Mouse (Mus musculus): ENCODE results near the gene 4930486L24Rik. TPM values are rescaled to one million over a fixed set of nuclear protein-coding genes. Genes with fewer than 3 reads are reported as not detected.

Gene 4930486L24Rik
- polyA plus RNA-seq, 1 experiment: 0.67 TPM

- no peak overlapping the region for H3K4me3 ChIP-seq (ENCODE audit: low read depth, low read length)
- H3K9me3 ChIP-seq (replicated peaks; ENCODE audit: control insufficient read depth, insufficient read depth, low read length, poor library complexity, severe bottlenecking): no peaks in the 10 kb centered on the region
- no peaks in the 10 kb centered on the region for H3K27me3 ChIP-seq (ENCODE audit: control insufficient read depth, insufficient read depth, low read length, poor library complexity, severe bottlenecking)
- H3K4me1 ChIP-seq (ENCODE audit: control insufficient read depth, insufficient read depth, low read length): no peaks in the 10 kb centered on the region
- H3K9ac ChIP-seq (ENCODE audit: low read depth, poor library complexity, severe bottlenecking): no peak overlapping the region
- TF ChIP-seq EP300 (IDR thresholded peaks at IDR 0.05; ENCODE audit: insufficient read depth, low read depth, low read length) (no peak), POLR2A (IDR thresholded peaks at IDR 0.05; ENCODE audit: insufficient read depth, low read length) (no peak), CTCF (IDR thresholded peaks at IDR 0.05; ENCODE audit: low read depth, low read length) (no peak)
- H3K36me3 ChIP-seq (ENCODE audit: control insufficient read depth, insufficient read depth, low read length, poor library complexity, severe bottlenecking): no peaks in the 10 kb centered on the region
- no peak overlapping the region for H3K27ac ChIP-seq (ENCODE audit: insufficient read depth, low read length)
Measured at GRCm38 (mm10) chr13:60848241-60849120, 15.8 kb downstream of the 4930486L24Rik start.

DNA sequence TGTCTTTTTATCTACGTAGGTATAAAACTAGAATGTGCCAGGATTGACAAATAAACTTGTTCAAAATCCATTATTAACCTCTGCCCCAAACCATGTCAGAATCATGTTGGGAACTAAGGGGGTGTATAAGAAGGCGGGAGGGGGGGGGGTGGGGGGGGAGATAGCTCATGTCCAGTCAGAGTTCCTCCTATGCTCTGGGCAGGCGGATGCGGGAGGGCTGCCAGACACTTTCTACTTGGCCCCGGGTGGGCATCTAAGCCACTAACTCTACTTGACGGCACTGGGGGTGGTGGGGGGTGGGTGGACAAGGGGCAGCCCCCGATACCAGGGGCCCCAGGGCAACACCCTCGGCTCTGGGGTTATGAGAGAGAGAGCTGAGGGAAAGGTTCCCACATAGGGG lies 21.1 kb downstream of the 4930486L24Rik start:
- Histone ChIP-seq H3K4me1 (ENCODE audit: control insufficient read depth, insufficient read depth, low read length) (no peaks in the 10 kb centered on the region), H3K4me3 (ENCODE audit: low read depth, low read length) (no peak overlapping the region)

GRCm38 (mm10) chr13:60842703-60843102 lies 21.6 kb downstream of the 4930486L24Rik start:
- no peaks in the 10 kb centered on the region for H3K4me1 ChIP-seq (ENCODE audit: control insufficient read depth, insufficient read depth, low read length)
- no peaks in the 10 kb centered on the region for H3K9me3 ChIP-seq (replicated peaks; ENCODE audit: control insufficient read depth, insufficient read depth, low read length, poor library complexity, severe bottlenecking)
- no peak overlapping the region for H3K4me3 ChIP-seq (ENCODE audit: low read depth, low read length)
- no peak overlapping the region for H3K27ac ChIP-seq (ENCODE audit: insufficient read depth, low read length)
- TF ChIP-seq CTCF (IDR thresholded peaks at IDR 0.05; ENCODE audit: low read depth, low read length) (no peak), EP300 (IDR thresholded peaks at IDR 0.05; ENCODE audit: insufficient read depth, low read depth, low read length) (no peak), POLR2A (IDR thresholded peaks at IDR 0.05; ENCODE audit: insufficient read depth, low read length) (no peak)
- no peaks in the 10 kb centered on the region for H3K36me3 ChIP-seq (ENCODE audit: control insufficient read depth, insufficient read depth, low read length, poor library complexity, severe bottlenecking)
- no peak overlapping the region for H3K9ac ChIP-seq (ENCODE audit: low read depth, poor library complexity, severe bottlenecking)
- H3K27me3 ChIP-seq (ENCODE audit: control insufficient read depth, insufficient read depth, low read length, poor library complexity, severe bottlenecking): no peaks in the 10 kb centered on the region

More for the DNA sequence above, 21.1 kb downstream of the 4930486L24Rik start:
- Histone ChIP-seq H3K36me3 (ENCODE audit: control insufficient read depth, insufficient read depth, low read length, poor library complexity, severe bottlenecking) (no peaks in the 10 kb centered on the region), H3K27me3 (ENCODE audit: control insufficient read depth, insufficient read depth, low read length, poor library complexity, severe bottlenecking) (no peaks in the 10 kb centered on the region), H3K27ac (ENCODE audit: insufficient read depth, low read length) (no peak overlapping the region), H3K9ac (ENCODE audit: low read depth, poor library complexity, severe bottlenecking) (no peak overlapping the region), H3K9me3 (replicated peaks; ENCODE audit: control insufficient read depth, insufficient read depth, low read length, poor library complexity, severe bottlenecking) (no peaks in the 10 kb centered on the region)
- TF ChIP-seq POLR2A (IDR thresholded peaks at IDR 0.05; ENCODE audit: insufficient read depth, low read length) (no peak), CTCF (IDR thresholded peaks at IDR 0.05; ENCODE audit: low read depth, low read length) (no peak), EP300 (IDR thresholded peaks at IDR 0.05; ENCODE audit: insufficient read depth, low read depth, low read length) (no peak)

- Histone ChIP-seq H3K36me3 (ENCODE audit: control insufficient read depth, insufficient read depth, low read length, poor library complexity, severe bottlenecking) (no peaks in the 10 kb centered on the region), H3K4me1 (ENCODE audit: control insufficient read depth, insufficient read depth, low read length) (no peaks in the 10 kb centered on the region), H3K4me3 (ENCODE audit: low read depth, low read length) (no peak overlapping the region), H3K9ac (ENCODE audit: low read depth, poor library complexity, severe bottlenecking) (no peak overlapping the region), H3K27me3 (ENCODE audit: control insufficient read depth, insufficient read depth, low read length, poor library complexity, severe bottlenecking) (no peaks in the 10 kb centered on the region), H3K27ac (ENCODE audit: insufficient read depth, low read length) (no peak overlapping the region), H3K9me3 (replicated peaks; ENCODE audit: control insufficient read depth, insufficient read depth, low read length, poor library complexity, severe bottlenecking) (no peaks in the 10 kb centered on the region)
- TF ChIP-seq POLR2A (IDR thresholded peaks at IDR 0.05; ENCODE audit: insufficient read depth, low read length) (no peak), CTCF (IDR thresholded peaks at IDR 0.05; ENCODE audit: low read depth, low read length) (no peak), EP300 (IDR thresholded peaks at IDR 0.05; ENCODE audit: insufficient read depth, low read depth, low read length) (no peak)
Measured at GRCm38 (mm10) chr13:60839353-60839902, 24.8 kb downstream of the 4930486L24Rik start.

- no peaks in the 10 kb centered on the region for H3K4me1 ChIP-seq (ENCODE audit: control insufficient read depth, insufficient read depth, low read length)
- no peak overlapping the region for H3K4me3 ChIP-seq (ENCODE audit: low read depth, low read length)
- H3K9me3 ChIP-seq (replicated peaks; ENCODE audit: control insufficient read depth, insufficient read depth, low read length, poor library complexity, severe bottlenecking): no peaks in the 10 kb centered on the region
- H3K27ac ChIP-seq (ENCODE audit: insufficient read depth, low read length): no peak overlapping the region
- H3K36me3 ChIP-seq (ENCODE audit: control insufficient read depth, insufficient read depth, low read length, poor library complexity, severe bottlenecking): no peaks in the 10 kb centered on the region
- H3K27me3 ChIP-seq (ENCODE audit: control insufficient read depth, insufficient read depth, low read length, poor library complexity, severe bottlenecking): no peaks in the 10 kb centered on the region
- H3K9ac ChIP-seq (ENCODE audit: low read depth, poor library complexity, severe bottlenecking): no peak overlapping the region
- TF ChIP-seq CTCF (IDR thresholded peaks at IDR 0.05; ENCODE audit: low read depth, low read length) (peak; percentile 24), POLR2A (IDR thresholded peaks at IDR 0.05; ENCODE audit: insufficient read depth, low read length) (no peak)
Measured at GRCm38 (mm10) chr13:60826052-60826451, 38.2 kb downstream of the 4930486L24Rik start.

All from ES-Bruce4 (cell line).